Mouse (Mus musculus): Measurements from ENCODE around the gene Gm13090.

Gm13090 gene

GRCm38 (mm10) chr4:151089270-151089669, at the start of gene Gm13090:
Gene Gm13090 (plus strand): TSS chr4:151089570.
- no peak for DNase-seq (ENCODE audit: low spot score)

- DNase-seq (ENCODE audit: low spot score), result no peak
Measured at GRCm38 (mm10) chr4:151041506-151041905, 47.9 kb upstream of the Gm13090 start.

GRCm38 (mm10) chr4:151043281-151043680, 46.1 kb upstream of the Gm13090 start:
- no peak for DNase-seq (ENCODE audit: low spot score)

- DNase-seq (ENCODE audit: low spot score), result peak; percentile 97
Measured at GRCm38 (mm10) chr4:151044037-151044943, 45.1 kb upstream of the Gm13090 start, which contains the start of gene Per3. Gene Per3 (minus strand): TSS chr4:151044665.

GRCm38 (mm10) chr4:151044944-151045570, 44.3 kb upstream of the Gm13090 start:
- DNase-seq (ENCODE audit: low spot score), result no peak

- DNase-seq (ENCODE audit: low spot score), result no peak
Measured at GRCm38 (mm10) chr4:151046524-151046923, 42.8 kb upstream of the Gm13090 start.

GRCm38 (mm10) chr4:151051162-151051561, 38.2 kb upstream of the Gm13090 start:
- no peak for DNase-seq (ENCODE audit: low spot score)

DNA sequence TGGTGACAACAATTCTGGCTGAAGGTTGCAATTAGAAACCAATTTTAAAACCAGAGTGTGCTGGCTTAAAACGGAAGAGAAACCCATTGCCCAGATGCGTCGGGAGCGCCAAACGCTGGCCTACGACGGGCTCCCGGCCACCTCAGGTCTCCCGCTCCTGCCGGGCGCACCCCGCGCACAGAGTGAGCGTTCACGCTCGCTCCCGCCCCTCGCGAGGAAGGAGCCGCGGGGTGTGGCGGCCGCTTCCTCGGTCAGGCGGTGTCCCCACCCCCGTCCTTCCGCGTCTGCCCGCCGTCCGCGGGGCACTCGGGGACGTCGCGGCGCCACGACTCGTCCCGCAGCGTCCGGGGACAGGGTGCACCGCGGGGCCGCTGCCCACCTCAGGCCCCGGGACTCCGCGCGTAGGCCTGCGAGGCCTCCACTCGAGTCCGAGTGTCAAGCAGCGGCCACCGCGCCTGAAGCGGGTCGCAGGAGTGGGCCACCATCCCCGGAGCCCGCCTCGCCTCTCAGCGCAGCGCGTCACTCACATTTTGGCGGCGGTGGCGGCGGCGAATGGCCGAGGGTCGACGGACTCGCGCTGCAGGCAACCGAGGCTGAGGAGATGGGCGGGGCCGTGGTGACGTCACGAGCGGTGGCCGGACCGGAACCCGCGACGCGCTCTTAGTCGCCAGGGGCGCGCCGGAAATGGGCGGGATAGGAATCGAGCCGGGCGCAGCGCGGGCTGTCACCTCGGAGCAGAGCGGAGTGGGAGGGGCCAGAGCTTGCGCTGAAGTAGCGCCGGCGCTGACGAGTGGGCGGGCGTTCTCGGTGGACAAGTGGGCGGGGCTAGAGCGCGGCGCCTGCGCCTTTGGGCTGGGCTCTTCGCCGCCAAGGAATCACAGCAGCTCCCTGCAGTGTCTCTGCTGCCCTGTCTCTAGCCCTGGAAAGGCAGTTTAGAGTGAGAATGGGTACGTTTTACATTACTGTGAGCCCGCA, 31.7 kb upstream of the Gm13090 start, which contains the start of gene Vamp3:
Gene Vamp3 (minus strand): TSS at position 617 of the 975 bp plus-strand sequence.
- peak; percentile 97 for DNase-seq (ENCODE audit: low spot score)

DNA sequence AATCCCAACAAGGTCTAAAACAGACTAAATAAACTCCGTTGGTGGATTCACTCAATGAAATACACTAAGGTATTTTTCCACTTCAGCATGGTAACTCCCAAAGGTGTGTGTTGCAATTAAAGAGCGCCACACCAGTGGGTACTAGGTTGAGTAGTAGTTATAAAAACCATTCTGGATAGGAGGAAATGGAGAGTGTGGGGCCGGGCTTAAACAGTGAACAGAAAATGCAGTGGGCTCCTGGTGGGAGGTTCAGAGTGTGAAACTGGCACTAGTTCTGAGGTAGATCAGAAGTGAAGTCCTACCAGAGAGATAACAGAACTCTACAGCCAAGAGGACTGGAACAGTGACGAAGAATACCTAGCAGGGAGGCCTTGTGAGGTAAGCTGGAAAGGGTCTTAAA, 30.7 kb upstream of the Gm13090 start:
- no peak for DNase-seq (ENCODE audit: low spot score)

GRCm38 (mm10) chr4:151059566-151059965, 29.8 kb upstream of the Gm13090 start:
- no peak for DNase-seq (ENCODE audit: low spot score)

DNA sequence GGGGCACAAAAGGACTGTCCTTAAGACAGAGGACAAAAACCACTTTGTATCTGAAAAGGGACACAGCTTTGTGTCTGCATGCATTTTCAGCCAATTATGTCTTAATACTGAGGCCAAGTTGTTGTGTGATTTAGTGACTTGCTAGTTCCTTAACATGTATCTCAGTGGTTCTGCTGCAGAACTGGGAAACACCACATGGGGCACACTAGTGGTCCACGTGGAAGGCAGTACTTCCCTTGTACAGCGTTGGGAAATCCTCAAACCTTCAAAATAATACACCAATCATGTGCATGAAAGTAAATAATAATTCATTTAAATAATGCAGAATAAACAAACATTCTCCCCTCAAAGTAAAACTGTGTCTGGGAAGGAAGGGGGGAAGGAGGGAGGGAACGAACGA, 20.6 kb upstream of the Gm13090 start:
- no peak for DNase-seq (ENCODE audit: low spot score)

- no peak for DNase-seq (ENCODE audit: low spot score)
Measured at GRCm38 (mm10) chr4:151070962-151071361, 18.4 kb upstream of the Gm13090 start.

- DNase-seq (ENCODE audit: low spot score), result peak; percentile 33
Measured at GRCm38 (mm10) chr4:151073108-151073744, 16.1 kb upstream of the Gm13090 start.

- no peak for DNase-seq (ENCODE audit: low spot score)
Measured at GRCm38 (mm10) chr4:151074817-151075216, 14.6 kb upstream of the Gm13090 start.

- DNase-seq (ENCODE audit: low spot score), result no peak
Measured at GRCm38 (mm10) chr4:151081355-151081754, 8.0 kb upstream of the Gm13090 start.

DNA sequence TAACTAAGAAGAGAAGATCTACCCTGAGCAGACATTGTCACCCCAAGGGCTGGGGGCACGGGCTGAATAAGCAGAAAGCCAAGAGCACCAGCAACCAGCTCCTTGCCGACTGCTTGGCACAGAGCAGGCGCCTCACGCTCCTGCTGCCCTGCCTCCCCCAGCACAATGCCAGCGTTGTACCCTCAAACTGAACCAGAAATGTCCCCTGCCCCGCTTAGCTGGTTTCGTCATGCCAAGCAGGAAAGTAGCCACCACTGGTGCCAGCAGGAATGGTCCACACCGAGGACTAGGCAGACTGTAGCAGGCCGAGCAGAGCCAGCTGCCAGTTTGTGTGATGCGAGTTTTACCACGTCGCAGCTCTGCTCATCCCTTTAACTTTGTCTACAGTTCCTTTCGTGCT, 7.4 kb upstream of the Gm13090 start:
- DNase-seq (ENCODE audit: low spot score), result no peak

DNA sequence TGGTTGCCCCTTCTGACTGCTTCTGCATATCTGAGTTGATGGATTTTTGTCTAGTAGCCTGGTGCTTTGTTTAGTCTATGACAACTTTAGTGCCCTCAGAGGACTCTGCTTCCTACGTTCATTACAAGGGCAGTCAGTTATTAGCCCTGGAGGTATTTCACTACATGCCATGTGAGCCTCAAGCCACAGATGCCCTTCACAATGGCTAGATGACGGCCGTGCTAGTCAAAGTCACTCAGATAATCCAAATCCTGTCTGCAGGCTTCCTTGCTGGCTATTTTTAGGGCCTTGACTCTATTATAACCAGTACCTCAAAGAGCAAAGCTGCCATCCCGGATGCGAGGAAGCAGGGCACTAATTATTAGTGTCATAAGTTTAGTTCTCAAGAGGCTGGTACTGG, 6.3 kb upstream of the Gm13090 start:
- DNase-seq (ENCODE audit: low spot score), result no peak

- no peak for DNase-seq (ENCODE audit: low spot score)
Measured at GRCm38 (mm10) chr4:151087358-151087757, 2.0 kb upstream of the Gm13090 start.

DNA sequence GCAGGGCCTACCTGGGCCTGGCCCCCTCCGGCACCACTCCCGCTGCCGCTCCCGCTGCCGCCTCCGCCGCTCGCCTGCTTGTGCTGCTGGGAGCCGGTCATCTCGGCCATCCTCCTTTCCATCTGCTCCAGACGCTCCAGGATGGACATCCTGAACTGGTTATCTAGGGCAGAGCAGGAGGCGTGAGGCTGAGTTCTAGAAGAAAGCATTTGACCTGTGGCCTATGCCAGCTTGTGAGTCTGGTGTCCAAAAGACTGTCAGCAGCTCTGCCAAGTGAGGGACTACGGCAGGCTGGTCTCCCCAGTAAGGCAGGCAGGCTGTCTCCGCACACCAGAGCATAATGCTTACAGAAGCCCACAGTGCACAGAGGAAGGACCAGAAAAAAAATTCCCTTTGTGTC, 551 bp upstream of the Gm13090 start:
- DNase-seq (ENCODE audit: low spot score), result no peak

DNA sequence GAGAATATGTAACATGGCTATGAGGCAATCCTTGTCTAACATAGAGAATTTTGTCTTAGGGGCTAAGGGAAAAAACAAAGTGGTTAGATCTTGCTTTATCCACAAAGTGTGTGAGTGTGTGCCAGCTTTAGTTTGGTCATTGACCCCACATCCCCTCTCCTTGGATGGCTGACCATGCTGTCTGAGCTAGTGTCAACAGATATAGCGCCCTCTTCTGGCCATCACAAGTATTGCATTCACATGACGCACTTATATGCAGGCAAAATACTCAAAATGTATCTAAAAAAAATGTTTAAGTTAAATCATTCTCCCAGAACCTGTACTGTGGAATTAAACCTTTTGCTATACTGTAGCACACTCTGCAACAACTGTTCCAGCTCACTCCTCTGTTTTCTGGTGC, 5.8 kb downstream of the Gm13090 start:
- no peak for DNase-seq (ENCODE audit: low spot score)

DNA sequence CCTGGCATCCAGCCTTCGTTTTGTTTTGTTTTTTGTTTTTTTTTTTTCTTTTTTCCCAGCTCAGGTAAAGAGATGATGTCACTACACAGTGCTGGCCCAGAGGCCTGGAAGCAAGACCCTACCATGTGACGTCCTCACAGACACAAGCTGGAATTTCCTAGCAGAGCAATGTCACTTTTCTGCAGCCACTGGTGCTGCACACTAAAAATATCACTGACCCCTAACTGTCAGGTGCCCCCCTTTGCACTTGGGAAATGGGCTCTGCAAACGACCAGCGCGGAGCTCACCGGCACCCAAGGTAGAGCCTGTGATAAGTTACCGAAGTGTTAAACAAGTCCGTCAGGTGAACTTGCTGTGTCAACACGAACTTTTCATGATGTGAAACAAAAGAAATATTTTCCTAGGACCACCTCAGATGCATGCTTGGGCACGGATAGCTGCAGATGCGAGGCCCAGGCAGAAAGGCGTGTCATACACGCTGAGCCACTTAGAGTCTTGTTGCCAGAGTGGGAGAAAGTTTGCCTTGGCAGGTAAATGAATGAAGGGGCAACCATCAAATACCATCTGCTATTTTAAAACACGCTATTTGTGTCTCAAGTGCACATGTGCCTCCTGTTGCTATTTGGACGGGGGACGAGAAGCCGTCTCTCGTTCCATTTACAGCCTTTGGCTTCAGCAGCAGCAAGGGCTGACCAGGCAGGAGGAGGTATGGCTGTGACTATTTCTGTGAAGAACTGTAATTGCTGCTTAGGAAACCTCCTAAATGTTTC, 7.1 kb downstream of the Gm13090 start:
- DNase-seq (ENCODE audit: low spot score), result no peak

All from ovary, adult 18-20 months (tissue).